Comparison of ENCODE assay signal across 24 mouse cellular contexts in genomic region chr12:45824861-45825260, GRCm38 (mm10).
DNase-seq lines count a peak whose midpoint lies in the region; ATAC-seq lines count a peak whose summit lies in the region.
"Had no signal": no experiment of that assay in that cellular context is flagged by ENCODE, and none has a peak within 500 bp of the region (broad histone marks: within the 10 kb centered on the region; RNA-seq: fewer than 3 reads in every experiment).

No protein-coding gene starts in this region.

- ATAC-seq in hindbrain, embryonic 12.5 days (ENCODE audit: low FRiP score): peak; percentile 81
- peak; percentile 70 for ATAC-seq in midbrain, embryonic 12.5 days (ENCODE audit: low FRiP score, low read depth)
- no peak for ATAC-seq in midbrain, embryonic 16.5 days
- 0 out of 2 replicates have a peak, but pooled peaks have one; percentile 41 for ATAC-seq in neural tube, embryonic 12.5 days (ENCODE audit: low FRiP score, low read depth)
- ATAC-seq in neural tube, embryonic 15.5 days (ENCODE audit: low FRiP score): no peak
- ATAC-seq: forebrain, embryonic 14.5 days; forebrain, postnatal 0 days; Patski had no signal

- H3K9me3 ChIP-seq in hindbrain, embryonic 12.5 days (replicated peaks): no peaks in the 10 kb centered on the region
- no peaks in the 10 kb centered on the region for H3K9me3 ChIP-seq in hindbrain, embryonic 10.5 days
- H3K9me3 ChIP-seq in midbrain, embryonic 12.5 days: no peaks in the 10 kb centered on the region
- no peaks in the 10 kb centered on the region for H3K9me3 ChIP-seq in midbrain, embryonic 16.5 days (replicated peaks; ENCODE audit: control insufficient read depth, low read length, poor library complexity, severe bottlenecking)
- H3K9me3 ChIP-seq in neural tube, embryonic 12.5 days: no peaks in the 10 kb centered on the region
- H3K9me3 ChIP-seq in neural tube, embryonic 15.5 days (replicated peaks): no peaks in the 10 kb centered on the region
- H3K9me3 ChIP-seq: embryonic facial prominence, embryonic 12.5 days; embryonic facial prominence, embryonic 15.5 days; G1E had no signal

- no peaks in the 10 kb centered on the region for H3K27me3 ChIP-seq in hindbrain, embryonic 12.5 days
- no peaks in the 10 kb centered on the region for H3K27me3 ChIP-seq in hindbrain, embryonic 10.5 days (ENCODE audit: insufficient read depth, poor library complexity, severe bottlenecking)
- no peaks in the 10 kb centered on the region for H3K27me3 ChIP-seq in midbrain, embryonic 12.5 days
- H3K27me3 ChIP-seq in midbrain, embryonic 16.5 days (ENCODE audit: control insufficient read depth, insufficient read depth, low read depth, low read length): no peaks in the 10 kb centered on the region
- H3K27me3 ChIP-seq in neural tube, embryonic 12.5 days (replicated peaks): no peaks in the 10 kb centered on the region
- H3K27me3 ChIP-seq in neural tube, embryonic 15.5 days (replicated peaks): no peaks in the 10 kb centered on the region
- H3K27me3 ChIP-seq: CH12.LX; embryonic facial prominence, embryonic 12.5 days; embryonic facial prominence, embryonic 15.5 days; Patski had no signal

- no peak overlapping the region for H3K4me2 ChIP-seq in hindbrain, embryonic 12.5 days (replicated peaks)
- H3K4me2 ChIP-seq in midbrain, embryonic 12.5 days (replicated peaks): no peak overlapping the region
- no peak overlapping the region for H3K4me2 ChIP-seq in midbrain, embryonic 16.5 days (ENCODE audit: low read length)
- no peak overlapping the region for H3K4me2 ChIP-seq in neural tube, embryonic 12.5 days (replicated peaks)
- no peak overlapping the region for H3K4me2 ChIP-seq in neural tube, embryonic 15.5 days
- H3K4me2 ChIP-seq: embryonic facial prominence, embryonic 12.5 days; embryonic facial prominence, embryonic 15.5 days; heart, embryonic 11.5 days had no signal

- no peak overlapping the region for H3K27ac ChIP-seq in hindbrain, embryonic 12.5 days
- no peak overlapping the region for H3K27ac ChIP-seq in hindbrain, embryonic 10.5 days
- no peak overlapping the region for H3K27ac ChIP-seq in midbrain, embryonic 12.5 days (replicated peaks)
- H3K27ac ChIP-seq in midbrain, embryonic 16.5 days (ENCODE audit: low read length): no peak overlapping the region
- no peak overlapping the region for H3K27ac ChIP-seq in neural tube, embryonic 12.5 days
- no peak overlapping the region for H3K27ac ChIP-seq in neural tube, embryonic 15.5 days (replicated peaks)
- H3K27ac ChIP-seq: embryonic facial prominence, embryonic 12.5 days; embryonic facial prominence, embryonic 15.5 days; gastrocnemius, adult 2 months had no signal

- H3K4me1 ChIP-seq in hindbrain, embryonic 12.5 days: no peaks in the 10 kb centered on the region
- no peaks in the 10 kb centered on the region for H3K4me1 ChIP-seq in hindbrain, embryonic 10.5 days (replicated peaks)
- no peaks in the 10 kb centered on the region for H3K4me1 ChIP-seq in midbrain, embryonic 12.5 days
- no peaks in the 10 kb centered on the region; the same call in 1 of the 2 replicates for H3K4me1 ChIP-seq in midbrain, embryonic 16.5 days (ENCODE audit: control insufficient read depth, insufficient read depth, low read length)
- H3K4me1 ChIP-seq in neural tube, embryonic 12.5 days: no peaks in the 10 kb centered on the region
- no peaks in the 10 kb centered on the region for H3K4me1 ChIP-seq in neural tube, embryonic 15.5 days
- H3K4me1 ChIP-seq: embryonic facial prominence, embryonic 12.5 days; embryonic facial prominence, embryonic 15.5 days had no signal

- DNase-seq in hindbrain, embryonic 10.5 days (ENCODE audit: low spot score): no peak
- DNase-seq: adrenal gland, postnatal 10 days; adrenal gland, postnatal 36 days; B cell, adult 2 months; cerebellum, adult 11 months; cerebellum, adult 2 months; cerebellum, adult 9-11 months; cerebellum, postnatal 25 days; forebrain, postnatal 0 days; gastrocnemius, adult 2 months; gastrocnemius, postnatal 14 days; heart, adult 11 months had no signal

- H3K36me3 ChIP-seq in hindbrain, embryonic 12.5 days: no peaks in the 10 kb centered on the region
- no peaks in the 10 kb centered on the region for H3K36me3 ChIP-seq in hindbrain, embryonic 10.5 days
- H3K36me3 ChIP-seq in midbrain, embryonic 12.5 days: no peaks in the 10 kb centered on the region
- no peaks in the 10 kb centered on the region for H3K36me3 ChIP-seq in midbrain, embryonic 16.5 days (ENCODE audit: control insufficient read depth, insufficient read depth, low read length)
- no peaks in the 10 kb centered on the region for H3K36me3 ChIP-seq in neural tube, embryonic 12.5 days
- H3K36me3 ChIP-seq in neural tube, embryonic 15.5 days: no peaks in the 10 kb centered on the region
- H3K36me3 ChIP-seq: embryonic facial prominence, embryonic 12.5 days; embryonic facial prominence, embryonic 15.5 days; G1E had no signal

- no peak overlapping the region for H3K4me3 ChIP-seq in hindbrain, embryonic 12.5 days
- no peak overlapping the region for H3K4me3 ChIP-seq in hindbrain, embryonic 10.5 days
- no peak overlapping the region for H3K4me3 ChIP-seq in midbrain, embryonic 12.5 days
- H3K4me3 ChIP-seq in midbrain, embryonic 16.5 days (ENCODE audit: low read depth, low read length): no peak overlapping the region
- no peak overlapping the region for H3K4me3 ChIP-seq in neural tube, embryonic 12.5 days
- no peak overlapping the region for H3K4me3 ChIP-seq in neural tube, embryonic 15.5 days (replicated peaks)
- H3K4me3 ChIP-seq: embryonic facial prominence, embryonic 12.5 days; embryonic facial prominence, embryonic 15.5 days; gastrocnemius, adult 2 months had no signal

- H3K9ac ChIP-seq in hindbrain, embryonic 12.5 days: no peak overlapping the region
- H3K9ac ChIP-seq in midbrain, embryonic 12.5 days (replicated peaks): no peak overlapping the region
- H3K9ac ChIP-seq in midbrain, embryonic 16.5 days (ENCODE audit: low read depth, low read length): no peak overlapping the region
- H3K9ac ChIP-seq in neural tube, embryonic 12.5 days: no peak overlapping the region
- H3K9ac ChIP-seq in neural tube, embryonic 15.5 days (replicated peaks): no peak overlapping the region
- H3K9ac ChIP-seq: embryonic facial prominence, embryonic 12.5 days; embryonic facial prominence, embryonic 15.5 days; forebrain, postnatal 0 days had no signal

Comparison
In these comparisons a context has a peak if more than half of its experiments do, and no peak if none do; other contexts are left out.
1. ATAC-seq: peak in hindbrain, embryonic 12.5 days (single experiment), midbrain, embryonic 12.5 days (single experiment) and neural tube, embryonic 12.5 days (single experiment); none in midbrain, embryonic 16.5 days (single experiment) and neural tube, embryonic 15.5 days (single experiment).